Mouse (Mus musculus): Measurements from ENCODE around the gene Raver1. TPM values are rescaled to one million over a fixed set of nuclear protein-coding genes. Genes with fewer than 3 reads are reported as not detected.

Gene Raver1
- polyA plus RNA-seq, 1 experiment from 2014 or later: 69.1 TPM

DNA sequence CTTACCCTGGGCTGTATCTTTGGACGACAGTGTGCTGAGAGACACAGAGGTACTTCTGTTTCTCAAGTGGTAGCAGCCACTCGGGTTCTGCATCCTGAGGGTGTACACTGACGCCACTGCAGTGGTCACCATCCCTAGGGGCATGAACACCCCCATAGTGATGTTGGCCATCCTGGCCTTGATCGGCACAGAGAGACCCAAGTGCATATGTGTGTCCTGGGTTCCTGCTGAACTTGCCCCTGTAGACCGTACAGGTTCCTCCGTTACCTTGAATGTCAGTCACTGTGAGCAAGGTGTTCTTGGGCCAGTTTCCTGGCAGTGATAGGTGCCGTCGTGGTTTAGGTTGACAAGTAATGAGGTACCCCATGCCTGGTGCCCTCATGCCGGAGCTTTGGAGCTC lies 1.6 kb upstream of the Raver1 start:
- Histone ChIP-seq H3K4me1 (replicated peaks; ENCODE audit: control insufficient read depth, insufficient read depth, low read length) (peaks cover 9% of the 10 kb centered on the region), H3K9me3 (ENCODE audit: control insufficient read depth, low read length) (no peaks in the 10 kb centered on the region), H3K4me3 (ENCODE audit: low read length) (no peak overlapping the region), H3K36me3 (ENCODE audit: control insufficient read depth, insufficient read depth, low read length) (peaks cover 7% of the 10 kb centered on the region), H3K27me3 (ENCODE audit: control insufficient read depth, insufficient read depth, low read depth, low read length) (no peaks in the 10 kb centered on the region), H3K9ac (ENCODE audit: low read length) (no peak overlapping the region), H3K27ac (ENCODE audit: low read length) (no peak overlapping the region), H3K4me2 (ENCODE audit: low read depth, low read length) (no peak overlapping the region)
- ATAC-seq (ENCODE audit: low read depth): no peak
- WGBS: 89% methylated on average over 9 of the region's 9 CpGs

DNA sequence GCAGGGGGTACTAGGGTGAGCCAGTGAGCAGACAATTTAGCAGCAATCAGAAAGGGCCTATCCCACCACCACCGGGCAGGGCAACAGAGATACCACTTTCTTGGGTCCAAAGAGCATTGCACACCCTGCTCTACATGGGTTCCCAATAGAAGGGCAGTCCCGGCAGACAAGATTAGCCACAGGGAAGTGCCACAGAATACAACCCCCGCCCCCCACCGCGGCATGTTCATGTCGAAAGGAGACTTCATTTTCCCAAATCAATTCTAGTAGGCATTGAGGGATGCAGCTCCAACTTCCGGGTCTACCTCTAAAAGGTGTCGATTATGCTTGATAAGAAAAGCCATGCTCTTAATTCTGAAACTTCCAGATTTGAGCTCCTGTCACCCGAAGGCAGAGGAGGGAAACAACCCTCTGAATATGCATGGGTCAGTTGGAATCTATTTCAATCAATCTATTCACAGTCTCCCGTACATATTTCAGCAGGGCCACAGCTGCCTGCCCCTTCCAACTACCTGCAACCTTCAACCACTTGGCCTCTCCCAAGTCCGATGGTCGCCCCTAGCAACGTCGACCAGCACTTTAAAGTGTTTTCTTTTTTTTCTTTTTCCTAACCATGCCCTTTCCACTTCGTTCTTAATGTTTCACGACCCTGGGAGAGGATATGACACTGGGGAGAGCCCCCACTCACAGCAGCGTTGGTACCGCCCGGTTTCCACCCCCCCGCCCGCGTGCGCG lies 669 bp downstream of the Raver1 start:
- H3K27me3 ChIP-seq (ENCODE audit: control insufficient read depth, insufficient read depth, low read depth, low read length): no peaks in the 10 kb centered on the region
- peak overlapping the region; percentile 88 for H3K27ac ChIP-seq (ENCODE audit: low read length)
- peak overlapping the region; percentile 85 for H3K4me3 ChIP-seq (ENCODE audit: low read length)
- peaks cover 22% of the 10 kb centered on the region for H3K36me3 ChIP-seq (ENCODE audit: control insufficient read depth, insufficient read depth, low read length)
- peak overlapping the region; percentile 83 for H3K9ac ChIP-seq (ENCODE audit: low read length)
- WGBS: 2% methylated on average over 24 of the region's 24 CpGs
- no peaks in the 10 kb centered on the region for H3K9me3 ChIP-seq (ENCODE audit: control insufficient read depth, low read length)
- peak; percentile 2; the same call in 1 of the 2 replicates for ATAC-seq (ENCODE audit: low read depth)
- H3K4me1 ChIP-seq (replicated peaks; ENCODE audit: control insufficient read depth, insufficient read depth, low read length): peaks cover 9% of the 10 kb centered on the region
- peak overlapping the region; percentile 91 for H3K4me2 ChIP-seq (ENCODE audit: low read depth, low read length)

DNA sequence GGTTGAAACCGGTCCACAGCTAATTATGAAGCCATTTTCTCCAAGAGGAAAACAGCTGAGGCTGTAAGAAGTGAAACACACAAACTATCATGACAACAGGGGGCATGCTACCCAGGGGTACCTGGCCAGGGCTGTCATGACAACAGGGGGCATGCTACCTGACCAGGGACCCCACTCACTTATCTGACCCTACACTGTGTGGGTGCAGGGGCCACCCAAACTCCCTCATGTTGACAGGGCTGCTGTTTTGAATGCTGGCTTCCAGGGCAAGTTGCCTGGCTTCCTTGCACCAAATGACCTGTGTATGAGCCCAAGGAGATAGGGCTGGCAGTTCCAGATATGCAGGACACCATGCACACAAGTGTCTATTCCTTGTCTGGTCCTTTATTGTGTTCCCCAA lies 1.3 kb downstream of the Raver1 start:
- no peaks in the 10 kb centered on the region for H3K27me3 ChIP-seq (ENCODE audit: control insufficient read depth, insufficient read depth, low read depth, low read length)
- H3K9ac ChIP-seq (ENCODE audit: low read length): peak overlapping the region; percentile 83
- H3K36me3 ChIP-seq (ENCODE audit: control insufficient read depth, insufficient read depth, low read length): peaks cover 28% of the 10 kb centered on the region
- peaks cover 9% of the 10 kb centered on the region for H3K4me1 ChIP-seq (replicated peaks; ENCODE audit: control insufficient read depth, insufficient read depth, low read length)
- H3K27ac ChIP-seq (ENCODE audit: low read length): no peak overlapping the region
- no peak for ATAC-seq (ENCODE audit: low read depth)
- H3K9me3 ChIP-seq (ENCODE audit: control insufficient read depth, low read length): no peaks in the 10 kb centered on the region
- H3K4me2 ChIP-seq (ENCODE audit: low read depth, low read length): peak overlapping the region; percentile 91
- 71% methylated on average over 1 of the region's 1 CpGs for WGBS
- H3K4me3 ChIP-seq (ENCODE audit: low read length): peak overlapping the region; percentile 85

DNA sequence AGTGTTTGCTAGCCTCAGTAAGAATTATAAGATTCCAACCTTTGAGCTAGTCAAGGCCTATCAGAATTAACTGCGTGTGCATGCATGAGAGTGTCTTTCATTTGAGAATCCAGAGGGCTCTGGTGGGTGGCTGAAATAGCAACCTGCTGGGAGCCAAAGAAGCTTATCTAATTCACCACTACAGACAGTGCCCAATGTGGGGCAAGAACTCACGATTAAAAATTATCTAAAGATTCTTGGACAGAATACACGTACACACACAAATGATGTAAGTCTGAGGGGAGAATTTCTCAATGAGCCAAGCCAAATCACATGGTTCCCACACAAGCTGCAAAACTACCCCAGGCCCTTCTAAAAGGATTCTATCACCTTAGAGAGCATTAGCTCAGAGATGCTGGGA lies 8.5 kb downstream of the Raver1 start:
- Histone ChIP-seq H3K9me3 (ENCODE audit: control insufficient read depth, low read length) (no peaks in the 10 kb centered on the region), H3K4me3 (ENCODE audit: low read length) (no peak overlapping the region), H3K27me3 (ENCODE audit: control insufficient read depth, insufficient read depth, low read depth, low read length) (no peaks in the 10 kb centered on the region), H3K4me1 (replicated peaks; ENCODE audit: control insufficient read depth, insufficient read depth, low read length) (no peaks in the 10 kb centered on the region), H3K4me2 (ENCODE audit: low read depth, low read length) (no peak overlapping the region), H3K27ac (ENCODE audit: low read length) (no peak overlapping the region), H3K36me3 (ENCODE audit: control insufficient read depth, insufficient read depth, low read length) (peaks cover 80% of the 10 kb centered on the region), H3K9ac (ENCODE audit: low read length) (no peak overlapping the region)
- WGBS: 72% methylated on average over 3 of the region's 3 CpGs
- ATAC-seq (ENCODE audit: low read depth): no peak

DNA sequence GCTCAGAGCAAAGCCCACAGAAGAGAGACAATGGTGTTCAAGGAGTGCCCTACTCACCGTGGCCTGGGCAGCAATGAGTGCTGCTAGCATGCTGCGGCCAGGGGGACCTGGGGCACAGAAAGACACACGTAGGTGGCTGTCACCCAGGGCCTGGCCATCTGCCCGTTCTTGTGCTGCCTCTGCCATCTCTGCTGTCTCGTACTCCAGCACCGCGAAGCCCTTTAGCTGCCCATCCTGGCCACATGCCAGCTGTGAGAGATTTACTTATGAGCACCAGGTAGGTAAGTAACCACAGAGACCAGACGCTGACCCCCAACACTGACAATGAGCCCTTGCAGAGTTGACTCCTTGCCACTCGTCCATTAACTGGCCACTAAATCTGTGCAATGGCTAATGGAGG lies 10.7 kb downstream of the Raver1 start:
- Histone ChIP-seq H3K27ac (ENCODE audit: low read length) (no peak overlapping the region), H3K4me1 (replicated peaks; ENCODE audit: control insufficient read depth, insufficient read depth, low read length) (no peaks in the 10 kb centered on the region), H3K9me3 (ENCODE audit: control insufficient read depth, low read length) (no peaks in the 10 kb centered on the region), H3K36me3 (ENCODE audit: control insufficient read depth, insufficient read depth, low read length) (peaks cover 83% of the 10 kb centered on the region), H3K27me3 (ENCODE audit: control insufficient read depth, insufficient read depth, low read depth, low read length) (no peaks in the 10 kb centered on the region), H3K4me2 (ENCODE audit: low read depth, low read length) (no peak overlapping the region), H3K9ac (ENCODE audit: low read length) (no peak overlapping the region), H3K4me3 (ENCODE audit: low read length) (no peak overlapping the region)
- ATAC-seq (ENCODE audit: low read depth): no peak
- WGBS: 83% methylated on average over 9 of the region's 9 CpGs

DNA sequence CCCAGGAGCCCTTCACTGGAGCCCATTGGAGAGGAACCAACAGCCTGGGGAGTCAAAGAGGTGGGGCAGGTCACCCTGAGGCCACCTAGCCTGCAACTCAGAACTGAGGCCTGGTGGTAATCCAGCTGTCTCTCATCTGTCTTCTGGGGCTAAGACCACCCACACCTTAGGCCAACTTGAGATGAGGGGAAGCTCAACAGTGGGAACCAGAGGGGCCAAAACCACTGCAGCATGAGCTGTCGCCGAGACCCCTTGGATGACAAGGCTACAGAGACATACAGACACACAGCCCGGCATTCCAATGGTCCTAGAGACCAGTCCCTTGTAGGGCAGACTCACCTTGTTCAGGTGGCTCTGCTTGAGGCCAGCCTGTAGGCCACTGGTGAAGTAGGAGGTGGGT lies 16.2 kb downstream of the Raver1 start:
- Histone ChIP-seq H3K4me3 (ENCODE audit: low read length) (no peak overlapping the region), H3K4me2 (ENCODE audit: low read depth, low read length) (no peak overlapping the region), H3K36me3 (ENCODE audit: control insufficient read depth, insufficient read depth, low read length) (peaks cover 52% of the 10 kb centered on the region), H3K4me1 (replicated peaks; ENCODE audit: control insufficient read depth, insufficient read depth, low read length) (peaks cover 7% of the 10 kb centered on the region), H3K27ac (ENCODE audit: low read length) (no peak overlapping the region), H3K9ac (ENCODE audit: low read length) (no peak overlapping the region), H3K9me3 (ENCODE audit: control insufficient read depth, low read length) (no peaks in the 10 kb centered on the region), H3K27me3 (ENCODE audit: control insufficient read depth, insufficient read depth, low read depth, low read length) (no peaks in the 10 kb centered on the region)
- no peak for ATAC-seq (ENCODE audit: low read depth)
- WGBS: 80% methylated on average over 3 of the region's 3 CpGs

DNA sequence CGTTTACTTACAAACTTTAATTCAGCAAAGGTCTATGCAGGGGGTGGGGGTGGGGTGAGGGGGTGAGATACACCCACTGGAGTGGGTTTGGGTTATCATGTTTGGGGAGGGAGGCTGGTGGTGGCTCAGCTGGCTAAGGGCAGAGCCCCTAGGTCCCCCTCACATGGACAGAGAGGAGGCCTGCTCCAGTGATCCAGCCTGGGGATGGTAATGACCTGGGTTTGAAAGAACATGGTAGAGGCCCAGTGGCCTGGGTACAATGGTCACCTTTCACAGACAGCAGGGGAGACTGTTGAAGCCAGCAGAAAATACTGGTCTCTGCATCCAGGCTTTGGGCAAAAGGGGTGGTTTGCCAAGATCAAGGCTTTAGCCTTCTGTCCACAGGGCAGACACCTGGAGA lies 17.6 kb downstream of the Raver1 start:
- Histone ChIP-seq H3K27ac (ENCODE audit: low read length) (peak overlapping the region; percentile 62; the same call in 1 of the 2 replicates), H3K4me2 (ENCODE audit: low read depth, low read length) (0 out of 2 replicates have a peak overlapping the region, but pooled peaks have one; percentile 78), H3K4me3 (ENCODE audit: low read length) (no peak overlapping the region), H3K9ac (ENCODE audit: low read length) (no peak overlapping the region), H3K9me3 (ENCODE audit: control insufficient read depth, low read length) (no peaks in the 10 kb centered on the region), H3K4me1 (replicated peaks; ENCODE audit: control insufficient read depth, insufficient read depth, low read length) (peaks cover 7% of the 10 kb centered on the region), H3K36me3 (ENCODE audit: control insufficient read depth, insufficient read depth, low read length) (peaks cover 37% of the 10 kb centered on the region), H3K27me3 (ENCODE audit: control insufficient read depth, insufficient read depth, low read depth, low read length) (no peaks in the 10 kb centered on the region)
- WGBS: 82% methylated on average over 1 of the region's 1 CpGs
- no peak for ATAC-seq (ENCODE audit: low read depth)

DNA sequence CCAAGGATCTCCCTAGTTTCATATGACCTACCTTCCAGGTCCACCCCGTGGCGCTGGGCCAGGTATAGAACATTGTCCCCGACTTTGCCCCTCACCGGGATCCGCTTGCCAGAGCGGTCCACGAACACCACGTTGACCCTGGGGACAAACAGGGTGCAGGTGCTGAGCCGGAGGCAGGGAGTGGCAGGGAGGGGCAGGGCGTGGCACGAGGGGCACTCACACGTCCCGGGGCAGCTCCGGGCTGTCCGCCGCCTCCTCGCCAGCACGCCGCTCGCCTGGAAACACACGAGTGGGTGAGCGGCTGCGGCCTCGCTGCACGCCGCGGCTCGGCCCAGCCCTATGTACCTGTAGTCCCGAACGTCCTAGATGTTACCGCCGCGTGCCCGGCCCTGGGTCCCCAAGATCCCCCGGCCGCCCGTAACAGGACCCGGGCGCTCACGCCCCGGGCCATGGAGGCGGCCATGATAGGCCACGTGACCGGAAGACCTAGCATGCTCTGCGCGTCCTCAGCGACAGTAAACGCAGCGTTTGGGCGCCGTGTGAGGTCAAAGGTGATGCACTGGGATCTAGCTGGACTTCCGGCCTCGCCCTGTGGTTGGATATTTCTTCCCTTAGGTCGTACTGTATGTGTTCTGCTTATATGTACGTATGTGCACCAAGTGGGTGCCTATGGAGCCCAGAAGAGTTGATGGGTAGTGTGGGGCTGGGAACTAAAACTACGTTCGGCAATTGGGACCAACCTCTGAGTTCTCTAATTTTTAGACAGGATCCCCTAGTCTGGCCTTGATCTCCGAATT lies 18.6 kb downstream of the Raver1 start, which contains the start of the genes Gm49373 and Fdx1l:
Gene Gm49373 (minus strand): TSS at position 53 of the 797 bp plus-strand sequence.
Gene Fdx1l (minus strand): TSS at position 571 of the 797 bp plus-strand sequence.
- Histone ChIP-seq H3K9me3 (ENCODE audit: control insufficient read depth, low read length) (no peaks in the 10 kb centered on the region), H3K4me1 (replicated peaks; ENCODE audit: control insufficient read depth, insufficient read depth, low read length) (peaks cover 7% of the 10 kb centered on the region), H3K27ac (ENCODE audit: low read length) (peak within 1 kb of the TSS; percentile 62), H3K36me3 (ENCODE audit: control insufficient read depth, insufficient read depth, low read length) (peaks cover 28% of the 10 kb centered on the region), H3K9ac (ENCODE audit: low read length) (peak within 1 kb of the TSS; percentile 78), H3K4me2 (ENCODE audit: low read depth, low read length) (peak within 1 kb of the TSS; percentile 78), H3K27me3 (ENCODE audit: control insufficient read depth, insufficient read depth, low read depth, low read length) (no peaks in the 10 kb centered on the region), H3K4me3 (ENCODE audit: low read length) (peak within 1 kb of the TSS; percentile 68)
- 2% methylated on average over 58 of the region's 58 CpGs for WGBS
- peak; percentile 95 for ATAC-seq (ENCODE audit: low read depth)

DNA sequence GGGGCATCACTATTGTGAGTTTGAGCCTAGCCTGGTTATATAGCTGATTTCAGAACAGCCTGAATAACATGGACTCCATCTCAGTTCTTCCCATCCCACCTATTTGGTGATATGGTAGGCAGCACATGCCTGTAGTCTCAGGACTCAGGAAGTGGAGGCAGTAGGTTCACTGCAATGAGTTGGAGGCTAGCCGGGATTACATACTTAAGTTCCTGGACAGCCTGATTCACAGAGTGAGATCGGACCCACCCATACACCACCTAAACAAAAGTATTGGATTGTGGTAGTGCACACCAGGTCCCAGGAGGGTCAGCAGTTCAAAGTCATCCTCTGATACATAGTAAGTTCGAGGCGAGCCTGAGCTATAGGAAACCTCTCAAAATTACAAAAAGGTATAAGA lies 19.2 kb downstream of the Raver1 start:
- Histone ChIP-seq H3K4me2 (ENCODE audit: low read depth, low read length) (peak overlapping the region; percentile 78), H3K36me3 (ENCODE audit: control insufficient read depth, insufficient read depth, low read length) (peaks cover 24% of the 10 kb centered on the region), H3K27me3 (ENCODE audit: control insufficient read depth, insufficient read depth, low read depth, low read length) (no peaks in the 10 kb centered on the region), H3K4me3 (ENCODE audit: low read length) (peak overlapping the region; percentile 68), H3K27ac (ENCODE audit: low read length) (no peak overlapping the region), H3K9ac (ENCODE audit: low read length) (peak overlapping the region; percentile 78), H3K9me3 (ENCODE audit: control insufficient read depth, low read length) (no peaks in the 10 kb centered on the region), H3K4me1 (replicated peaks; ENCODE audit: control insufficient read depth, insufficient read depth, low read length) (peaks cover 7% of the 10 kb centered on the region)
- 6% methylated on average over 4 of the region's 4 CpGs for WGBS
- ATAC-seq (ENCODE audit: low read depth): peak; percentile 2; the same call in 1 of the 2 replicates
